Mouse (Mus musculus) ES-E14 (cell line): Measurements from ENCODE around the gene Pif1.

ENCODE experiments used
- HCFC1 ChIP-seq: IDR thresholded peaks from 2 replicates; pipeline ENCODE4 v1.6.1; 2012; ENCODE audit warnings: low read length, inconsistent platforms, borderline replicate concordance; ENCODE audit not compliant: insufficient read depth
- ZC3H11A ChIP-seq: IDR thresholded peaks from 2 replicates; pipeline ENCODE4 v1.6.1; 2012; ENCODE audit warnings: low read depth, mild to moderate bottlenecking, inconsistent platforms, low read length, borderline replicate concordance
- ZNF384 ChIP-seq: IDR thresholded peaks from 2 replicates; pipeline ENCODE4 v1.6.1; 2012; ENCODE audit warnings: low read depth, low read length, inconsistent platforms

DNA sequence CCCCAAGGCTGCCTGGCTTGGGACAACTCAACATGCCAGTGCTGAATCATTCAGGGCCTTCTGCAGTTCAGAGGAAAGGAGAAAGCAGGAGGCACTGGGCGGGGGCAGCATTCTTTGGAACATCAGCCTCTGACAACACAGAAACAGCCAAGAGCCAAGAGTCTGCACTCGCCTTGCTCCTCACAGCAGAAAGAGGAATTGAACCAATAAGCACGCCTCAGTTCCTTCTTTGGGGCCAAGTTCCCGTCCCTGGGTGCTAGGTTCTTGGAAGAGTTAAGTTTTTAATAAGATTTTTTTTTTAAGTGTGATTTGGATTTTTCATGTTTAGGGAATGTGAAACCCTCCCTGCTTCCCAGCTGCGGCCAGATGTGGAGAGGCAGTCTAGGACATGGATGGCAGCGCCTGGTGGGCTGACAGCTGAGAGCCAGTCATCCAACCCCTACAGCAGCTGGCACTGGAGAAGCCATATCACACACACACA lies 17.4 kb upstream of the Pif1 start:
- TF ChIP-seq HCFC1 (no peak), ZNF384 (no peak), ZC3H11A (no peak)
